Mouse (Mus musculus) left cerebral cortex, adult 8-10 months (tissue): ENCODE results near the gene Aox3. TPM values are rescaled to one million over a fixed set of nuclear protein-coding genes. Genes with fewer than 3 reads are reported as not detected.

Experiments used
- total RNA-seq, 4 experiments: library from RNA; stranded (reverse); gene quantifications; 2 replicates each; pipeline ENCODE4 v1.2.4; 2022

Gene Aox3
- total RNA-seq, 4 experiments from 2014 or later = 3.3 to 4.1 (median 3.9) TPM

Other genes with a start within 250 kb of the Aox3 start
- gene Sgo2a, start 117.2 kb upstream of the Aox3 start, total RNA-seq = under 1 TPM; 0.42 to 0.76 (median 0.55) TPM
- gene Kctd18, start 94.2 kb upstream of the Aox3 start, total RNA-seq = 10 to 100 TPM; 17.6 to 20.3 (median 19.8) TPM
- 1 to 10 TPM; 3.9 to 4.9 (median 4.6) TPM for gene Aox1, start 83.2 kb upstream of the Aox3 start, total RNA-seq
- 1 to 10 TPM; 3.0 to 4.0 (median 3.4) TPM for gene Aox4, start 97.3 kb downstream of the Aox3 start, total RNA-seq
- gene Aox2, start 165.2 kb downstream of the Aox3 start, total RNA-seq = under 1 TPM in 1 of 4 experiments, not detected in 3; 0.09 TPM